Mouse (Mus musculus): ENCODE measurements at regions not wholly inside any gene's neighbourhood (a gene's known extent, or its start where the extent isn't known, plus 50 kb on each side); places are given as distances from the start of the nearest gene placed in this dataset.

DNA sequence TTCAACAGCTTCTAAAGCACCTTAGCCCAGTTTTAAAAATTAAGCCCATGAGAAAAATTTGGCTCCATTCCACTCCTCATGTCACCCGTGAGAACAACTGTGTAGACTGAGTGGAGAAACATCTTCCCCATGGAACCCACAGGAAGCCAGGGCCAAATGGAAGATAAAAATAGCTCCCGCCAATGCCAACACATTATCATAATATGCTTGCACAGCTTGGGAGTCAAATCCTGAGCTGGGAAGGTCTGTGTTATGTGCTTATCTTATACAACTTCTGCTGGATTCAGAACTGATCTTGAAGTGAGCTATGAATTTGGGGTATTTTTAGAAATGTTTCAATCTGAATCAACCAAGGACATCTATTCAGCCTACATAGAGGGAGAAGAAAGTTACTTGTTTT lies 279.0 kb upstream of the Gm11042 start:
- TF ChIP-seq GATA1 (IDR thresholded peaks at IDR 0.05; ENCODE audit: borderline replicate concordance, low read length) (no peak), FLI1 (IDR thresholded peaks at IDR 0.05; ENCODE audit: low read length) (no peak)
